Mouse (Mus musculus) hindbrain, embryonic 14.5 days (tissue): ENCODE results near the gene Ntng1. TPM values are rescaled to one million over a fixed set of nuclear protein-coding genes. Genes with fewer than 3 reads are reported as not detected.

Experiments used
- ATAC-seq: fragments of 200-750 bp; cut with Nextera tagmentation; 2 replicates; pipeline ENCODE4 v1.8.0; 2017; ENCODE audit warnings: moderate number of reproducible peaks, mild to moderate bottlenecking, moderate TSS enrichment, moderate library complexity; ENCODE audit not compliant: low FRiP score
- DNase-seq: peaks from one replicate; pipeline ENCODE4 v3.0.0-alpha.2; 2015; ENCODE audit warnings: low spot score
- H3K27ac ChIP-seq: fragments of 300-500 bp; sonication (generic); 2 replicates; pipeline ENCODE4 v1.5.1; 2014; ENCODE audit warnings: mild to moderate bottlenecking, moderate library complexity
- H3K27me3 ChIP-seq: fragments of 300-500 bp; sonication (generic); 2 replicates; pipeline ENCODE4 v1.6.1; 2014; ENCODE audit warnings: mild to moderate bottlenecking, low read length, mixed read lengths; ENCODE audit not compliant: control insufficient read depth, insufficient read depth
- H3K36me3 ChIP-seq: fragments of 300-500 bp; sonication (generic); replicated peaks from 2 replicates; pipeline ENCODE4 v1.6.1; 2014; ENCODE audit not compliant: control insufficient read depth, insufficient read depth
- H3K4me1 ChIP-seq: fragments of 300-500 bp; sonication (generic); replicated peaks from 2 replicates; pipeline ENCODE4 v1.6.1; 2014; ENCODE audit warnings: antibody characterized with exemption, low read length, mixed read lengths; ENCODE audit not compliant: control insufficient read depth, insufficient read depth
- H3K4me2 ChIP-seq: fragments of 300-500 bp; sonication (generic); replicated peaks from 2 replicates; pipeline ENCODE4 v1.6.1; 2014; ENCODE audit warnings: mild to moderate bottlenecking, moderate library complexity
- H3K4me3 ChIP-seq: fragments of 300-500 bp; sonication (generic); replicated peaks from 2 replicates; pipeline ENCODE4 v1.5.1; 2014; ENCODE audit warnings: mild to moderate bottlenecking, low read length
- H3K9ac ChIP-seq: fragments of 300-500 bp; sonication (generic); 2 replicates; pipeline ENCODE4 v1.6.1; 2014
- H3K9me3 ChIP-seq: fragments of 300-500 bp; sonication (generic); 2 replicates; pipeline ENCODE4 v1.6.1; 2016; ENCODE audit warnings: low read length; ENCODE audit not compliant: control insufficient read depth
- WGBS: fragments of 180-500 bp; shearing (Covaris S2); extraction: QIAGEN DNeasy Blood & Tissue Kit; methylation state at CpG from one replicate; pipeline ENCODE4 v1.1.7; 2014; 5-methylcytosine and 5-hydroxymethylcytosine counted together
- polyA plus RNA-seq: library from polyadenylated mRNA; unstranded; fragments of >200 nt; fragmentation: Nextera tagmentation; extraction: Ambion mirVana; gene quantifications from 2 replicates; pipeline ENCODE4 v1.2.1, GENCODE M21; 2014

The Ntng1 gene
- polyA plus RNA-seq, 1 experiment from 2014 or later, result 21.3 TPM

- Histone ChIP-seq H3K4me3 (no peak overlapping the region), H3K9me3 (no peaks in the 10 kb centered on the region), H3K27ac (no peak overlapping the region), H3K4me2 (no peak overlapping the region), H3K36me3 (no peaks in the 10 kb centered on the region), H3K27me3 (no peaks in the 10 kb centered on the region), H3K4me1 (no peaks in the 10 kb centered on the region; the same call in 1 of the 2 replicates), H3K9ac (no peak overlapping the region)
- ATAC-seq, result peak; percentile 24; the same call in 1 of the 2 replicates
- WGBS, result 78% methylated on average over 6 of the region's 6 CpGs
- DNase-seq, result no peak
Observed at GRCm38 (mm10) chr3:110064709-110065256, 79.0 kb downstream of the Ntng1 start.

GRCm38 (mm10) chr3:110055915-110056314, 87.9 kb downstream of the Ntng1 start:
- H3K27me3 ChIP-seq, result no peaks in the 10 kb centered on the region
- WGBS, result 85% methylated on average over 6 of the region's 6 CpGs
- H3K4me3 ChIP-seq, result no peak overlapping the region
- no peak overlapping the region for H3K27ac ChIP-seq
- no peak for ATAC-seq
- no peaks in the 10 kb centered on the region for H3K36me3 ChIP-seq
- no peak for DNase-seq
- no peaks in the 10 kb centered on the region for H3K4me1 ChIP-seq
- no peak overlapping the region for H3K4me2 ChIP-seq
- H3K9ac ChIP-seq, result no peak overlapping the region
- no peaks in the 10 kb centered on the region for H3K9me3 ChIP-seq

GRCm38 (mm10) chr3:110055433-110055832, 88.4 kb downstream of the Ntng1 start:
- WGBS, result 90% methylated on average over 6 of the region's 6 CpGs
- DNase-seq, result no peak
- ATAC-seq, result no peak
- Histone ChIP-seq H3K36me3 (no peaks in the 10 kb centered on the region), H3K4me2 (no peak overlapping the region), H3K4me1 (no peaks in the 10 kb centered on the region), H3K27ac (no peak overlapping the region), H3K27me3 (no peaks in the 10 kb centered on the region), H3K9ac (no peak overlapping the region), H3K4me3 (no peak overlapping the region), H3K9me3 (no peaks in the 10 kb centered on the region)

GRCm38 (mm10) chr3:110054125-110054524, 89.7 kb downstream of the Ntng1 start:
- Histone ChIP-seq H3K9me3 (no peaks in the 10 kb centered on the region), H3K4me2 (no peak overlapping the region), H3K4me1 (no peaks in the 10 kb centered on the region), H3K9ac (no peak overlapping the region), H3K4me3 (no peak overlapping the region), H3K27ac (no peak overlapping the region), H3K27me3 (no peaks in the 10 kb centered on the region), H3K36me3 (no peaks in the 10 kb centered on the region)
- WGBS, result 91% methylated on average over 2 of the region's 2 CpGs
- DNase-seq, result no peak
- no peak for ATAC-seq

DNA sequence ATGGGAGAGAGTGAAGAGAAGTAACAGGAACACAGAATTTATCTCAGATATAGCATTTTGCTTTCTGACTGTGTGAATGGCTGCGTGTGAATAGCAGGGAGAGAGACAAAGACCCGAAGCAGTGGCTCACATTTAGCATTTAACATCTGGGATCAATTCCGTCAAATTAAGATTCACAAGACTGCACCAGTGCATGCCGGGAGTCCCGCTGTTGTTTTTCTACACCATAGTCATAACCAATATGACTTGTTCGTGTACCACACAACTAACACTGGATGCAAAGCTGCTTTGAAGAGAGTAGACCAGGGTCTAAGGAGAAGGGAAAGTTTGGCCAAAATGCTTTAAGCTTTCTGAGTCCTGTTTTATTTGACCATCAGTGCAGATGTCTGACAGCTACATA, 95.7 kb downstream of the Ntng1 start:
- H3K27me3 ChIP-seq, result no peaks in the 10 kb centered on the region
- no peak overlapping the region for H3K4me2 ChIP-seq
- H3K36me3 ChIP-seq, result no peaks in the 10 kb centered on the region
- H3K4me1 ChIP-seq, result no peaks in the 10 kb centered on the region
- no peak overlapping the region for H3K27ac ChIP-seq
- no peak overlapping the region for H3K4me3 ChIP-seq
- 59% methylated on average over 6 of the region's 6 CpGs for WGBS
- DNase-seq, result no peak
- H3K9ac ChIP-seq, result no peak overlapping the region
- H3K9me3 ChIP-seq, result no peaks in the 10 kb centered on the region
- ATAC-seq, result no peak

DNA sequence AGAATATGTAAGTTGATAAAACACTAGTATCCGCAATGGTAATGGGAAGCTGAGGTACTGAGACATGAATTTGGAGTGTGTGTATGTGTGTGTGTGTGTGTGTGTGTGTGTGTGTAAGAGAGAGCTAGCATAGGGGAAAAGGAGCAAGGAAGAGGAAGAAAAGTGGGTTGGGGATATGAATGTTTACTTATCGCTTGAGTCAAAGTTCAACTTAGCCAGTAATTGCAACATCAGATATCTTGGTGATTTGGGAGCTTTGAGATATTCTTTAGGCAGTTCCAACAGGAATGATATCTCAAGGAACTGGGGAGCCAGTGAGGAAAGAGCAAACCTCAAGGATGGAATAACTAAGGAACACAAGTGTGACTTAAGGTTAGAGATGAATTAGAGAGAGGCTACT, 97.1 kb downstream of the Ntng1 start:
- H3K4me2 ChIP-seq, result no peak overlapping the region
- 97% methylated on average over 2 of the region's 2 CpGs for WGBS
- no peak overlapping the region for H3K27ac ChIP-seq
- H3K9ac ChIP-seq, result no peak overlapping the region
- ATAC-seq, result no peak
- H3K9me3 ChIP-seq, result no peaks in the 10 kb centered on the region
- no peak overlapping the region for H3K4me3 ChIP-seq
- no peaks in the 10 kb centered on the region for H3K27me3 ChIP-seq
- H3K4me1 ChIP-seq, result no peaks in the 10 kb centered on the region
- no peak for DNase-seq
- H3K36me3 ChIP-seq, result no peaks in the 10 kb centered on the region

DNA sequence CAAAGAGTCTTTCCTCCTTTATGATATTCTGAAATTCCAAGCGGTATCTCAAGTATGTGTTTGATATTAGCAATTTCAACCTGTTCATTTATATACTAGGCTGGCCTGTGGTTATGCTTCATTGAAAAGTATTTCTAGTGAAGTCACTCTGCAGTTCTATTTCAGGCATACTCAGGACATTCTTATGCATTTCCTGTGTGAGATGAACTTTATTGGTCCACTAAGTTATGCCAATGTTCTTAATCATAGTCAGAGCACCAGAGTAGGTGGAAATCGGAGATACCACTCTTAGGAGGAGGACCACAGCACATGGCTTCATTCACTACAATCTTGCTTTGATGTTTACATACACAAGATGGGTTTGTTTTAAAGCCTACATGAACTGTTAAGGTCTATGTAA, 99.6 kb downstream of the Ntng1 start:
- no peaks in the 10 kb centered on the region for H3K36me3 ChIP-seq
- H3K27ac ChIP-seq, result no peak overlapping the region
- no peak overlapping the region for H3K9ac ChIP-seq
- no peaks in the 10 kb centered on the region for H3K4me1 ChIP-seq
- 99% methylated on average over 2 of the region's 2 CpGs for WGBS
- ATAC-seq, result no peak
- H3K4me3 ChIP-seq, result no peak overlapping the region
- H3K27me3 ChIP-seq, result no peaks in the 10 kb centered on the region
- no peak for DNase-seq
- no peaks in the 10 kb centered on the region for H3K9me3 ChIP-seq
- H3K4me2 ChIP-seq, result no peak overlapping the region

DNA sequence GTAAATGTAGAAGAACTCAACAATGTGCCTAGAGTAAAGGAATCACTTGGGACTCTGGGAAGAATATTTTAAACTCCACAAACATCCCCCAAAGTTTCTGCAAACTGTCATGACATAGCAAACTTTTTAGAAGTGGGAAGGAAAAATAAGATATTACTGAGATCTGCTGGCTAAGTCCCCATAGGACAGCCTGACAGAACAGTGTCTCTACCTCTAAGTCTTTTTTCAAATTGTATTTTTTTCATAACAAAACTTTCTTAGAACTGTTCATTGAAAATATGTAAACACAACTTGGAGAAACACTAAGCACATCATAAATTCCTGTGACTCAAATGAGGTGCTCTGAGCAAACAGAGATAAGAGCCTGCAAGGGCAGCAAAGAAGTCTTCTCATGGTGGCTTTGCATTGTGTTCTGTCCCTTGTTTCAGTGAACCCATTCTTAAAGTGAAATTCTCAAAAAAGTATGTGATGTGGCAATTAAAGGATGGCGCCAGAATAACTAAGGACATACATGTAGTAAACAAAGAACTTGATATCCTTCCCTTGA, 100.1 kb downstream of the Ntng1 start:
- Histone ChIP-seq H3K9ac (no peak overlapping the region), H3K27me3 (no peaks in the 10 kb centered on the region), H3K27ac (no peak overlapping the region), H3K4me3 (no peak overlapping the region), H3K9me3 (no peaks in the 10 kb centered on the region), H3K4me1 (no peaks in the 10 kb centered on the region), H3K36me3 (no peaks in the 10 kb centered on the region), H3K4me2 (no peak overlapping the region)
- ATAC-seq (no peak), DNase-seq (no peak)
- WGBS, result 95% methylated on average over 1 of the region's 1 CpGs

DNA sequence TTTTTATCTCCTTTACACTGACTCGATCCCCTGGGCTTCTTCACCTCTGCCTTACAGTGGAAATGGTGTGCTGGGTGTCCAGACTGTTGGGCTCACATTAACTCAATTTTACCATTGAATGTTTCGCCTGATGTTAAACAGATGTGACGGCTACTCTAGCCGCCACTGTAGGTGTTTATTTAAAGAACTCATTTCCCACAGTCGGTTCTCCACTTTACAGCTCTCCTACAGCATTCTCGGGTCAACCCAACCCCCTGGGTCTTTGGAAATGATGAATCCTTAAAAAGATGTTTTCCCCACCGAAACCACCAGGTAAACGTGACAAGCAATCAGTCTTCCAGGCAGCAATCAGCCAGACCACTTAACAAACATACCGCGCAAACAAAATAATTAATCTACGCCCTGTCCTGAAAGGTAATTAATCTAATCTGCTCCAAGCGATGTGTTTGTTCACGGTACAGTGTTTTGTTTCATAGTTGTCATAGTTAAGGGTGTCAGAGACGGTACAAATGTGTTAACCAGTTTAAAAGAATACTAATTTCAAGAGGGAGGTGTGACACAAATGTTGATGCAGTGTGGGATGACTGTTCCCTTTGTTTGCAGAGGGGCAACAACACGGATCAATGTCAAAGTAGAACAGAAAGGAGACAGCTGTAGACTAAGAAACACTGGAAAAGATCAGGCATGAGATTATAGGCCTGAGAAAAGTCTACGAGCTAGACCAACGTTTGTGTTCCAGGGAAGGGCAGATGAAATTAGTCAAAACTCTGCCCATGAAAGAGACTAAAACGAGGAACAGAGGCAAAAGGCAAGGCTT, 120.8 kb downstream of the Ntng1 start:
- Histone ChIP-seq H3K27ac (no peak overlapping the region), H3K36me3 (no peaks in the 10 kb centered on the region), H3K9me3 (no peaks in the 10 kb centered on the region), H3K4me3 (no peak overlapping the region), H3K4me2 (no peak overlapping the region; the same call in 1 of the 2 replicates), H3K4me1 (no peaks in the 10 kb centered on the region), H3K27me3 (no peaks in the 10 kb centered on the region), H3K9ac (no peak overlapping the region)
- ATAC-seq (no peak), DNase-seq (no peak)
- 36% methylated on average over 18 of the region's 18 CpGs for WGBS
